8 mouse cellular contexts compared by ENCODE assay signal in genomic region chr13:21722373-21722925, GRCm38 (mm10). TPM values are rescaled to one million over a fixed set of nuclear protein-coding genes. Genes with fewer than 3 reads are reported as not detected.
DNase-seq lines count a peak whose midpoint lies in the region; ATAC-seq and TF ChIP-seq lines count a peak whose summit lies in the region.

No protein-coding gene starts in this region.

- peak; percentile 81 to 98; a peak in 3 of 4 replicates for TF ChIP-seq POLR2A in MEL (IDR thresholded peaks at IDR 0.05; ENCODE audit: control insufficient read depth in 1 of 2, insufficient read depth in 1 of 2, low read depth in 1 of 2, low read length in 2 of 2, poor library complexity in 1 of 2)

- H3K9me3 ChIP-seq in heart, embryonic 15.5 days (replicated peaks), result no peaks in the 10 kb centered on the region
- H3K9me3 ChIP-seq in MEL (replicated peaks; ENCODE audit: insufficient read depth, low read length), result no peaks in the 10 kb centered on the region
- H3K9me3 ChIP-seq in forebrain, embryonic 12.5 days, result no peaks in the 10 kb centered on the region
- H3K9me3 ChIP-seq in liver, embryonic 15.5 days (replicated peaks), result no peaks in the 10 kb centered on the region

- peak overlapping the region; percentile 41 for H3K9ac ChIP-seq in heart, embryonic 15.5 days
- peak overlapping the region; percentile 53 for H3K9ac ChIP-seq in MEL (ENCODE audit: control insufficient read depth, low read depth, low read length, poor library complexity, severe bottlenecking)
- peak overlapping the region; percentile 63 for H3K9ac ChIP-seq in forebrain, embryonic 12.5 days
- H3K9ac ChIP-seq in liver, embryonic 15.5 days, result peak overlapping the region; percentile 70

- no peak for ATAC-seq in heart, embryonic 15.5 days (replicated peaks; ENCODE audit: insufficient number of reproducible peaks, insufficient read depth, low FRiP score, low read depth)
- peak; percentile 12 for ATAC-seq in forebrain, embryonic 12.5 days (ENCODE audit: low FRiP score)
- ATAC-seq in liver, embryonic 15.5 days (ENCODE audit: insufficient read depth), result peak; percentile 28; the same call in 1 of the 2 replicates

- H3K36me3 ChIP-seq in heart, embryonic 15.5 days, result no peaks in the 10 kb centered on the region
- peaks cover 0 to 18% of the 10 kb centered on the region in 2 experiments; a peak in 2 of 4 replicates for H3K36me3 ChIP-seq in MEL (ENCODE audit: control insufficient read depth in 1 of 2, insufficient read depth in 2 of 2, low read length in 2 of 2)
- no peaks in the 10 kb centered on the region for H3K36me3 ChIP-seq in forebrain, embryonic 12.5 days (replicated peaks)
- no peaks in the 10 kb centered on the region for H3K36me3 ChIP-seq in liver, embryonic 15.5 days (replicated peaks)

- TF ChIP-seq RAD21 in MEL (IDR thresholded peaks at IDR 0.05; ENCODE audit: low read depth, low read length), result no peak

- TF ChIP-seq CTCF in MEL (IDR thresholded peaks at IDR 0.05 in 2 of 3, conservative IDR thresholded peaks at IDR 0.05 in 1 of 3; ENCODE audit: control insufficient read depth in 1 of 3, insufficient read depth in 1 of 3, low read depth in 2 of 3, low read length in 3 of 3, poor library complexity in 1 of 3, severe bottlenecking in 1 of 3), result no peak

- peak overlapping the region; percentile 51 for H3K4me3 ChIP-seq in heart, embryonic 15.5 days
- H3K4me3 ChIP-seq in MEL (ENCODE audit: control insufficient read depth in 1 of 2, insufficient read depth in 1 of 2, low read depth in 2 of 2, low read length in 2 of 2), result no peak overlapping the region
- H3K4me3 ChIP-seq in forebrain, embryonic 12.5 days (replicated peaks), result peak overlapping the region; percentile 40
- peak overlapping the region; percentile 60 for H3K4me3 ChIP-seq in liver, embryonic 15.5 days (replicated peaks)

- H3K27ac ChIP-seq in heart, embryonic 15.5 days, result peak overlapping the region; percentile 88
- peak overlapping the region; percentile 47 for H3K27ac ChIP-seq in MEL (ENCODE audit: control insufficient read depth, low read depth, low read length)
- H3K27ac ChIP-seq in forebrain, embryonic 12.5 days, result peak overlapping the region; percentile 95
- H3K27ac ChIP-seq in liver, embryonic 15.5 days (replicated peaks), result peak overlapping the region; percentile 95

- H3K27me3 ChIP-seq in heart, embryonic 15.5 days, result no peaks in the 10 kb centered on the region
- H3K27me3 ChIP-seq in MEL (ENCODE audit: control insufficient read depth in 1 of 2, insufficient read depth in 2 of 2, low read length in 2 of 2), result no peaks in the 10 kb centered on the region
- no peaks in the 10 kb centered on the region for H3K27me3 ChIP-seq in forebrain, embryonic 12.5 days
- no peaks in the 10 kb centered on the region for H3K27me3 ChIP-seq in liver, embryonic 15.5 days

- no peak for TF ChIP-seq EP300 in MEL (IDR thresholded peaks at IDR 0.05; ENCODE audit: low read depth in 1 of 2, low read length in 2 of 2)

- DNase-seq in heart, adult 18-20 months, result no peak
- peak; percentile 84 for DNase-seq in MEL (ENCODE audit: low read depth, low spot score)
- no peak for DNase-seq in ovary, adult 18-20 months (ENCODE audit: low spot score)
- DNase-seq in layer of hippocampus, adult 18-20 months (ENCODE audit: low spot score in 2 of 2), result no peak
- no peak for DNase-seq in adrenal gland, adult 8-10 months

- 4% methylated on average over 11 of the region's 11 CpGs for WGBS in heart, embryonic 15.5 days
- WGBS in forebrain, embryonic 12.5 days, result 2% methylated on average over 11 of the region's 11 CpGs
- WGBS in liver, embryonic 15.5 days (ENCODE audit: insufficient replicate concordance), result 4% methylated on average over 11 of the region's 11 CpGs

- H3K79me2 ChIP-seq in MEL (ENCODE audit: control insufficient read depth, insufficient read depth, low read length, poor library complexity), result peaks cover 2% of the 10 kb centered on the region; the same call in 1 of the 2 replicates

- H3K4me2 ChIP-seq in heart, embryonic 15.5 days, result peak overlapping the region; percentile 76
- peak overlapping the region; percentile 62 for H3K4me2 ChIP-seq in forebrain, embryonic 12.5 days
- H3K4me2 ChIP-seq in liver, embryonic 15.5 days, result peak overlapping the region; percentile 83

- H3K4me1 ChIP-seq in heart, embryonic 15.5 days (replicated peaks), result peaks cover 21% of the 10 kb centered on the region
- peaks cover 0 to 7% of the 10 kb centered on the region in 2 experiments; a peak in 2 of 4 replicates for H3K4me1 ChIP-seq in MEL (ENCODE audit: control insufficient read depth in 1 of 2, insufficient read depth in 2 of 2, low read length in 2 of 2)
- peaks cover 34% of the 10 kb centered on the region for H3K4me1 ChIP-seq in forebrain, embryonic 12.5 days
- peaks cover 42% of the 10 kb centered on the region for H3K4me1 ChIP-seq in liver, embryonic 15.5 days (replicated peaks)

TF ChIP-seq in MEL, 35 proteins besides CTCF, POLR2A, EP300 and RAD21 (continues in another document):
- TF ChIP-seq HCFC1 (IDR thresholded peaks at IDR 0.05; ENCODE audit: low read depth, low read length) (no peak), USF1 (IDR thresholded peaks at IDR 0.05; ENCODE audit: low read depth, low read length) (no peak), E2F4 (IDR thresholded peaks at IDR 0.05; ENCODE audit: borderline replicate concordance, low read depth, low read length) (no peak), ZC3H11A (IDR thresholded peaks at IDR 0.05; ENCODE audit: low read depth, low read length) (no peak), NELFE (IDR thresholded peaks at IDR 0.05; ENCODE audit: low read depth, low read length) (no peak), GABPA (IDR thresholded peaks at IDR 0.05; ENCODE audit: low read depth, low read length) (no peak), SMC3 (IDR thresholded peaks at IDR 0.05; ENCODE audit: low read depth, low read length) (no peak)

RNA-seq across cellular contexts. Expression of gene Hist1h2bm, which starts 0.6 kb away (rescaled TPM):
- polyA plus RNA-seq in heart, embryonic 15.5 days (2015; fragmentation: Nextera tagmentation; extraction: Ambion mirVana), result 1.3 and 2.3 TPM in 2 replicates
- total RNA-seq in heart, adult 18-20 months (2021), result 1 to 10 TPM; 2.0 to 3.6 TPM
- total RNA-seq in MEL (2012; rRNA removed), result 1,196 and 2,041 TPM in 2 replicates
- 1 to 10 TPM in 1 of 2 experiments, not detected in 1; 1.7 TPM for polyA plus RNA-seq in MEL (2012; ENCODE audit: insufficient read depth in 1 of 2, insufficient read length in 2 of 2, low read depth in 1 of 2, low replicate concordance in 2 of 2, missing spikeins in 1 of 2)
- 5.8 and 5.9 TPM in 2 replicates for polyA plus RNA-seq in forebrain, embryonic 12.5 days (2016; fragmentation: Nextera tagmentation; extraction: Ambion mirVana)
- polyA plus RNA-seq in liver, embryonic 15.5 days (2015; fragmentation: Nextera tagmentation; extraction: Ambion mirVana), result 7.6 and 8.8 TPM in 2 replicates
- total RNA-seq in layer of hippocampus, adult 18-20 months (2021), result 1 to 10 TPM; 2.9 to 3.3 TPM
- 1 to 10 TPM; 3.7 to 7.9 (median 5.3) TPM for total RNA-seq in adrenal gland, adult 8-10 months (2022)

RNA-seq across cellular contexts. Expression of gene Hist1h3h, which starts 5.0 kb away (rescaled TPM):
- polyA plus RNA-seq in heart, embryonic 15.5 days (2015; fragmentation: Nextera tagmentation; extraction: Ambion mirVana), result 1.5 and 5.4 TPM in 2 replicates
- total RNA-seq in heart, adult 18-20 months (2021), result 10 to 100 TPM; 11.0 to 14.3 TPM
- 3,336 and 3,710 TPM in 2 replicates for total RNA-seq in MEL (2012; rRNA removed)
- polyA plus RNA-seq in MEL (2012; ENCODE audit: insufficient read depth in 1 of 2, insufficient read length in 2 of 2, low read depth in 1 of 2, low replicate concordance in 2 of 2, missing spikeins in 1 of 2), result 10 to 100 TPM in 1 of 2 experiments, not detected in 1; 18.4 TPM
- 13.8 and 14.8 TPM in 2 replicates for polyA plus RNA-seq in forebrain, embryonic 12.5 days (2016; fragmentation: Nextera tagmentation; extraction: Ambion mirVana)
- polyA plus RNA-seq in liver, embryonic 15.5 days (2015; fragmentation: Nextera tagmentation; extraction: Ambion mirVana), result 4.3 and 10.4 TPM in 2 replicates
- total RNA-seq in layer of hippocampus, adult 18-20 months (2021), result 10 to 100 TPM; 48.4 to 55.7 TPM
- total RNA-seq in adrenal gland, adult 8-10 months (2022), result 10 to 100 TPM; 23.6 to 39.6 (median 35.8) TPM

RNA-seq across cellular contexts. Expression of gene Hist1h2ai, which starts 6.2 kb away (rescaled TPM):
- polyA plus RNA-seq in heart, embryonic 15.5 days (2015; fragmentation: Nextera tagmentation; extraction: Ambion mirVana), result 9.9 and 11.4 TPM in 2 replicates
- 10 to 100 TPM in 1 of 2 experiments, 1 to 10 TPM in 1; 4.0 to 15.4 TPM for total RNA-seq in heart, adult 18-20 months (2021)
- total RNA-seq in MEL (2012; rRNA removed), result 1,435 and 1,802 TPM in 2 replicates
- 1 to 10 TPM in 1 of 2 experiments, not detected in 1; 8.2 TPM for polyA plus RNA-seq in MEL (2012; ENCODE audit: insufficient read depth in 1 of 2, insufficient read length in 2 of 2, low read depth in 1 of 2, low replicate concordance in 2 of 2, missing spikeins in 1 of 2)
- polyA plus RNA-seq in forebrain, embryonic 12.5 days (2016; fragmentation: Nextera tagmentation; extraction: Ambion mirVana), result 18.4 and 22.2 TPM in 2 replicates
- 6.7 and 19.9 TPM in 2 replicates for polyA plus RNA-seq in liver, embryonic 15.5 days (2015; fragmentation: Nextera tagmentation; extraction: Ambion mirVana)
- total RNA-seq in layer of hippocampus, adult 18-20 months (2021), result 10 to 100 TPM in 1 of 2 experiments, 1 to 10 TPM in 1; 8.2 to 48.5 TPM
- total RNA-seq in adrenal gland, adult 8-10 months (2022), result 1 to 10 TPM; 2.1 to 9.9 (median 7.2) TPM

RNA-seq across cellular contexts. Expression of gene Hist1h2bl, which starts 6.5 kb away (rescaled TPM):
- polyA plus RNA-seq in heart, embryonic 15.5 days (2015; fragmentation: Nextera tagmentation; extraction: Ambion mirVana), result 0.47 and 1.3 TPM in 2 replicates
- total RNA-seq in heart, adult 18-20 months (2021), result 10 to 100 TPM in 1 of 2 experiments, 1 to 10 TPM in 1; 7.7 to 11.5 TPM
- total RNA-seq in MEL (2012; rRNA removed), result 2,215 and 3,073 TPM in 2 replicates
- 1 to 10 TPM in 1 of 2 experiments, not detected in 1; 6.7 TPM for polyA plus RNA-seq in MEL (2012; ENCODE audit: insufficient read depth in 1 of 2, insufficient read length in 2 of 2, low read depth in 1 of 2, low replicate concordance in 2 of 2, missing spikeins in 1 of 2)
- 4.8 TPM in 1 of 2 replicates, not detected in the other for polyA plus RNA-seq in forebrain, embryonic 12.5 days (2016; fragmentation: Nextera tagmentation; extraction: Ambion mirVana)
- 3.2 and 3.4 TPM in 2 replicates for polyA plus RNA-seq in liver, embryonic 15.5 days (2015; fragmentation: Nextera tagmentation; extraction: Ambion mirVana)
- total RNA-seq in layer of hippocampus, adult 18-20 months (2021), result 10 to 100 TPM; 27.6 to 36.7 TPM
- total RNA-seq in adrenal gland, adult 8-10 months (2022), result 10 to 100 TPM; 19.0 to 38.1 (median 29.8) TPM

RNA-seq across cellular contexts. Expression of gene Hist1h4j, which starts 12.4 kb away (rescaled TPM):
- polyA plus RNA-seq in heart, embryonic 15.5 days (2015; fragmentation: Nextera tagmentation; extraction: Ambion mirVana), result 0.66 and 0.67 TPM in 2 replicates
- total RNA-seq in heart, adult 18-20 months (2021), result 1 to 10 TPM; 1.9 to 3.4 TPM
- 947 and 1,094 TPM in 2 replicates for total RNA-seq in MEL (2012; rRNA removed)
- polyA plus RNA-seq in MEL (2012; ENCODE audit: insufficient read depth in 1 of 2, insufficient read length in 2 of 2, low read depth in 1 of 2, low replicate concordance in 2 of 2, missing spikeins in 1 of 2), result 1 to 10 TPM in 1 of 2 experiments, not detected in 1; 2.7 TPM
- polyA plus RNA-seq in forebrain, embryonic 12.5 days (2016; fragmentation: Nextera tagmentation; extraction: Ambion mirVana), result 0.74 and 0.86 TPM in 2 replicates
- polyA plus RNA-seq in liver, embryonic 15.5 days (2015; fragmentation: Nextera tagmentation; extraction: Ambion mirVana), result 0.86 and 0.88 TPM in 2 replicates
- 10 to 100 TPM; 14.8 to 23.1 TPM for total RNA-seq in layer of hippocampus, adult 18-20 months (2021)
- 10 to 100 TPM in 3 of 4 experiments, 1 to 10 TPM in 1; 7.2 to 11.3 (median 10.4) TPM for total RNA-seq in adrenal gland, adult 8-10 months (2022)

Comparison
In these comparisons a context has a peak if more than half of its experiments do, and no peak if none do; other contexts are left out.
1. H3K4me3 ChIP-seq: peak in heart, embryonic 15.5 days (single experiment), forebrain, embryonic 12.5 days (single experiment) and liver, embryonic 15.5 days (single experiment); none in MEL (0 of 2).
2. RNA of gene Hist1h2bm, which starts 0.6 kb away (total RNA-seq): 1,196 to 2,041 TPM in MEL; 3.7 to 7.9 TPM in adrenal gland, adult 8-10 months, 2.0 to 3.6 TPM in heart, adult 18-20 months and 2.9 to 3.3 TPM in layer of hippocampus, adult 18-20 months; every median in the first group is over 100 times any median in the second.
3. RNA of gene Hist1h3h, which starts 5.0 kb away (total RNA-seq): 3,336 to 3,710 TPM in MEL; 48.4 to 55.7 TPM in layer of hippocampus, adult 18-20 months, 23.6 to 39.6 TPM in adrenal gland, adult 8-10 months and 11.0 to 14.3 TPM in heart, adult 18-20 months; every median in the first group is over 10 times any median in the second.
4. RNA of gene Hist1h2ai, which starts 6.2 kb away (total RNA-seq): 1,435 to 1,802 TPM in MEL; 8.2 to 48.5 TPM in layer of hippocampus, adult 18-20 months, 4.0 to 15.4 TPM in heart, adult 18-20 months and 2.1 to 9.9 TPM in adrenal gland, adult 8-10 months; every median in the first group is over 10 times any median in the second.
5. Peak in every context shown above with its lines, with median percentiles within 50 percentile points of each other: H3K27ac ChIP-seq, H3K4me2 ChIP-seq and H3K9ac ChIP-seq.